Mouse (Mus musculus): ENCODE measurements around the gene Fabp3.

DNA sequence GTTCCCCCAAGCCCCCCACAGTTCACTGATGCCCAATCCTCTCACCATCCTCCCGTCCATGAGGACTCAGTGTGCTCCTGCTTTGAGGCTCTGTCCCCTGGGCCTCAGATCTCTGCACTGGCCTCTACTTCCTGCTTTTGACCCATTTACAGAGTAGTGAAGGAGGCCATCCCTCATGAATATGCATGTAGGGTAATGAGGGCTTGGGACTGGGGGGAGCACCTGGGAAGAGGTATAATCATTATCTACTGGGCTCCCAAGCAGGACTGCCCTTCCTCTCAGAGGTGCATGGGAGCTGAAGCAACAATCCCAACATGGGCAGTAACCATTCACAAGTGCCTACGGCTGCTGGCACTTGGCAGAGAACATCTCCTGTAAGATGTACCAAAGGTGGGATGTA, 29.3 kb upstream of the Fabp3 start, which contains the start of gene Serinc2:
- TF ChIP-seq POLR2A (IDR thresholded peaks at IDR 0.05; ENCODE audit: low read depth, low read length) (no peak), CTCF (IDR thresholded peaks at IDR 0.05; ENCODE audit: extremely low read depth, insufficient read length, insufficient replicate concordance, low read depth, low read length) (no peak)
